Mouse (Mus musculus): ENCODE results near the gene Smim6. TPM values are rescaled to one million over a fixed set of nuclear protein-coding genes. Genes with fewer than 3 reads are reported as not detected.

Gene Smim6
- not detected for total RNA-seq (2023)

DNA sequence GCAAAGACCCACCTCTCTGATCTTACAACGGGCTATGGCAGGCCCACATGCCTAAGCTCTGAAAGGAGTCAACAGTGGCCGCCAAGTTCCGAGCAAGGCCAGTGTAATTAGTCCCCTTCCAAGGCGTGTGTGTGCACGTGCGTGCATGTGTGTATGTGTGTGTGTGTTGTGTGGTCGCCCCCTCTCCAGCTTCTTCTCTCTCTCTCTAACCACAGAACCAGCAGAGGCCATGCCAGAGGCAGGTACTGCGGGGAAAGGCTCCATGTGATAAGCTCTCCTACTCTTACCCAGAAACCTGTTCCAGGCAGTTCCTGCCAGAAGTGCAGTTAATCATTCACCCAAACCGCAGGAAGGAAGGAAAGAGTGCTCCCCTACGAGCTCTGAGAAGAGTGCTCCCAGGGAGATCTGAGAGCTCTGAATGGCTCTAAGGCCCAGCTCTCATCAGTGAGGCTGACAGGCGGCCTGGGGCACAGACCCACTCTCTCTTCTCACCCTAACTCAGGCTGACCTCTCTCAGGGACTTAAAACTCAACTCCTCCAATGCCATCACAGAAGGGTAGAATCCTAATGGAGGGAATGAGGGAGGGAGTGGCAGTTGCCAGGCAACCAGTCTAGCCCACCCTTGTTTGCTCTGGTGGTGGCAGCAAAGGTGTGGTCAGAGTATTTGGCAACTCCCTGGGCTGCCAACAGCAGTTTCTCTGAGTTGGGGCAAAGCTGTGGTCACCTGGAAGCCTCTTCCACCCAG, at the start of gene Smim6:
Gene Smim6 (plus strand): TSS at position 386 of the 745 bp plus-strand sequence.

GRCm38 (mm10) chr11:115899486-115900266, 12.1 kb upstream of the Smim6 start, which contains the start of gene Smim5:
TSS of gene Smim5 (plus strand) at chr11:115899966.

DNA sequence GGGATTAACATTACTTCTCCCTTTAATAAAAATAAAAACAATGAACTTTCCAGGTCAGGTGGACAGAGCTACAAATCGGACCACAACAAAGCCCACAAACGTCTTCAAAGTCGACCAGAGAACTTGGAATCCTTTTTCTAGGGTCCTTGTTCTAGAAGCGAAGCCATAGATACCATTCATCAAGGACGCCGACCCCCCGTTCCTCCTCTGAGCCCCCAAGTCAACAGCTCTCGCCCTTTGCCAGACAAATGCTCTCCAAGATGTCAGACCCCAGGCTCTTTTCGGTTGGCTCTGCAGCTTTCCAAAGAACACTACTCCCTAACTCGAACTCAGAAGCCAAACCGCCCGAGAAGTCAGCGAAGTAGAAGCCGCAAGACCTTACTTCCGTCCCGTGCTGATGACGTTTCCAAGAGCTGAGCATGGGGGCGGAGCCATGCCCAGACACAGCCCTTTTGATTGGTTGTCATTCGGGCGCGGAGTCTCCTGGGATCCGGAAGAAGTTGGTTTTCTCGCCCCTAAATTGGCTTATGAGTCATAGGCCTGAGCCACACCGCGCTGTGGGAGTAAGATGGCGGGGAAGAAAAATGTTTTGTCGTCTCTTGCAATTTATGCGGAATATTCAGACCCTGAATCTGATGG, 21.4 kb downstream of the Smim6 start, which contains the start of the genes Sap30bp and Recql5:
Gene Sap30bp (plus strand): TSS at position 175 of the 639 bp plus-strand sequence.
Gene Recql5 (minus strand): TSS at position 370 of the 639 bp plus-strand sequence.

Other genes with a start within 250 kb of the Smim6 start
- gene Grb2, start 203.4 kb upstream of the Smim6 start, total RNA-seq (2023): 156 TPM
- gene Tmem94, start 146.6 kb upstream of the Smim6 start, total RNA-seq (2023): 71.8 TPM
- 2.3 TPM for gene Caskin2, start 98.4 kb upstream of the Smim6 start, total RNA-seq (2023)
- gene Tsen54, start 97.3 kb upstream of the Smim6 start, total RNA-seq (2023): 18.7 TPM
- 25.2 TPM for gene Llgl2, start 88.0 kb upstream of the Smim6 start, total RNA-seq (2023)
- not detected for gene Myo15b, start 53.6 kb upstream of the Smim6 start, total RNA-seq (2023)
- not detected for gene Smim5, start 12.1 kb upstream of the Smim6 start, total RNA-seq (2023)
- gene Sap30bp, start 21.3 kb downstream of the Smim6 start, total RNA-seq (2023): 33.5 TPM
- 20.7 TPM for gene Recql5, start 21.5 kb downstream of the Smim6 start, total RNA-seq (2023)
- gene Itgb4, start 62.7 kb downstream of the Smim6 start, total RNA-seq (2023): 0.59 TPM
- gene Galk1, start 100.7 kb downstream of the Smim6 start, total RNA-seq (2023): 15.2 TPM
- gene H3f3b, start 115.9 kb downstream of the Smim6 start, total RNA-seq (2023): 1,631 TPM
- 58.6 TPM for gene Unk, start 118.3 kb downstream of the Smim6 start, total RNA-seq (2023)
- gene Unc13d, start 165.9 kb downstream of the Smim6 start, total RNA-seq (2023): 85.3 TPM
- gene Wbp2, start 175.0 kb downstream of the Smim6 start, total RNA-seq (2023): 174 TPM
- 1.8 TPM for gene Trim47, start 215.2 kb downstream of the Smim6 start, total RNA-seq (2023)
- 39.2 TPM for gene Trim65, start 219.1 kb downstream of the Smim6 start, total RNA-seq (2023)
- gene Mrpl38, start 226.9 kb downstream of the Smim6 start, total RNA-seq (2023): 59.1 TPM